Mouse (Mus musculus): ENCODE measurements around the gene Pde4c.

The Pde4c gene

GRCm38 (mm10) chr8:70765838-70766570 lies 42.5 kb downstream of the Pde4c start:
- DNase-seq (ENCODE audit: low spot score in 2 of 2), result peak; percentile 54 to 73

- peak; percentile 55 to 65 for DNase-seq (ENCODE audit: low spot score in 2 of 2)
Observed at GRCm38 (mm10) chr8:70766571-70767440, 43.3 kb downstream of the Pde4c start.

- no peak for DNase-seq (ENCODE audit: low spot score in 2 of 2)
Observed at GRCm38 (mm10) chr8:70767503-70767902, 44.0 kb downstream of the Pde4c start.

- DNase-seq (ENCODE audit: low spot score in 2 of 2), result peak; percentile 51 to 67
Observed at GRCm38 (mm10) chr8:70768231-70768776, 44.8 kb downstream of the Pde4c start.

- DNase-seq (ENCODE audit: low spot score in 2 of 2), result no peak
Observed at GRCm38 (mm10) chr8:70768956-70769355, 45.4 kb downstream of the Pde4c start.

- peak; percentile 95 to 99 for DNase-seq (ENCODE audit: low spot score in 2 of 2)
Observed at GRCm38 (mm10) chr8:70769359-70769758, 45.8 kb downstream of the Pde4c start.

- DNase-seq (ENCODE audit: low spot score in 2 of 2), result no peak
Observed at GRCm38 (mm10) chr8:70769858-70770257, 46.3 kb downstream of the Pde4c start.

- DNase-seq (ENCODE audit: low spot score in 2 of 2), result no peak
Observed at GRCm38 (mm10) chr8:70770748-70771147, 47.2 kb downstream of the Pde4c start.

GRCm38 (mm10) chr8:70771217-70771616 lies 47.7 kb downstream of the Pde4c start:
- no peak for DNase-seq (ENCODE audit: low spot score in 2 of 2)

GRCm38 (mm10) chr8:70772075-70772474 lies 48.6 kb downstream of the Pde4c start:
- no peak for DNase-seq (ENCODE audit: low spot score in 2 of 2)

- DNase-seq (ENCODE audit: low spot score in 2 of 2), result no peak
Observed at GRCm38 (mm10) chr8:70772890-70773289, 49.4 kb downstream of the Pde4c start.

- DNase-seq (ENCODE audit: low spot score in 2 of 2), result no peak
Observed at GRCm38 (mm10) chr8:70773410-70773809, 49.9 kb downstream of the Pde4c start.

- DNase-seq (ENCODE audit: low spot score in 2 of 2), result no peak
Observed at GRCm38 (mm10) chr8:70773833-70774232, 50.3 kb downstream of the Pde4c start.

GRCm38 (mm10) chr8:70774740-70775139 lies 51.2 kb downstream of the Pde4c start:
- no peak for DNase-seq (ENCODE audit: low spot score in 2 of 2)

GRCm38 (mm10) chr8:70775227-70775626 lies 51.7 kb downstream of the Pde4c start:
- DNase-seq (ENCODE audit: low spot score in 2 of 2), result no peak

GRCm38 (mm10) chr8:70775851-70776495 lies 52.5 kb downstream of the Pde4c start:
- DNase-seq (ENCODE audit: low spot score in 2 of 2), result no peak

GRCm38 (mm10) chr8:70776496-70777444 lies 53.2 kb downstream of the Pde4c start, which contains the start of gene Pik3r2:
Gene Pik3r2, minus strand, starts transcription at chr8:70776713.
- peak; percentile 95 to 98 for DNase-seq (ENCODE audit: low spot score in 2 of 2)

GRCm38 (mm10) chr8:70780093-70780492 lies 56.6 kb downstream of the Pde4c start:
- no peak for DNase-seq (ENCODE audit: low spot score in 2 of 2)

- no peak for DNase-seq (ENCODE audit: low spot score in 2 of 2)
Observed at GRCm38 (mm10) chr8:70786291-70787050, 63.0 kb downstream of the Pde4c start.

GRCm38 (mm10) chr8:70787051-70787445 lies 63.5 kb downstream of the Pde4c start:
- DNase-seq (ENCODE audit: low spot score in 2 of 2), result no peak

Data from spleen, postnatal 14 days (tissue).